Mouse (Mus musculus): ENCODE results near the gene Fbxw21.

DNA sequence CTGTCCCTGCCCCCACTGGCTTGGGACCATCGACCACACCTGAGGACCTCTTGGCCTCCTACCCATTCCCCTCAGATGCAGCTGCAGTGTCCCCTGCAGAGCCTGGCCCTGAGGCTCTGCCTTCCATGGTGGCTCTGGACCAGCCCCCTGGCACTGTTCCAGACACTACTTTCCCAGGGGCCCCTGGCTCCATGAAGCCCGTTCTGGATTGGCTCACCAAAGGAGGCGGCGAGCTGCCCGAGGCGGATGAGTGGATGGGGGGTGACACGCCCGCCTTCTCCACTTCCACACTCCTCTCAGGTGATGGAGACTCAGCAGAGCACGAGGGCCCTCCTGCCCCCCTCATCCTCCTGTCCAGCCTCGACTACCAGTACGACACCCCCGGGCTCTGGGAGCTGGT, 56.8 kb downstream of the Fbxw21 start:
- TF ChIP-seq CTCF (IDR thresholded peaks at IDR 0.05; ENCODE audit: low read depth) (no peak), EP300 (optimal IDR thresholded peaks at IDR 0.05) (no peak)
